Mouse (Mus musculus) thymus, postnatal 10 days (tissue): ENCODE data around the gene Vps16.

Experiments
- DNase-seq, 2 experiments: peaks; one replicate each; pipeline ENCODE4 v3.0.0; 2021; ENCODE audit warnings: low spot score in 2 of 2

Gene Vps16

DNA sequence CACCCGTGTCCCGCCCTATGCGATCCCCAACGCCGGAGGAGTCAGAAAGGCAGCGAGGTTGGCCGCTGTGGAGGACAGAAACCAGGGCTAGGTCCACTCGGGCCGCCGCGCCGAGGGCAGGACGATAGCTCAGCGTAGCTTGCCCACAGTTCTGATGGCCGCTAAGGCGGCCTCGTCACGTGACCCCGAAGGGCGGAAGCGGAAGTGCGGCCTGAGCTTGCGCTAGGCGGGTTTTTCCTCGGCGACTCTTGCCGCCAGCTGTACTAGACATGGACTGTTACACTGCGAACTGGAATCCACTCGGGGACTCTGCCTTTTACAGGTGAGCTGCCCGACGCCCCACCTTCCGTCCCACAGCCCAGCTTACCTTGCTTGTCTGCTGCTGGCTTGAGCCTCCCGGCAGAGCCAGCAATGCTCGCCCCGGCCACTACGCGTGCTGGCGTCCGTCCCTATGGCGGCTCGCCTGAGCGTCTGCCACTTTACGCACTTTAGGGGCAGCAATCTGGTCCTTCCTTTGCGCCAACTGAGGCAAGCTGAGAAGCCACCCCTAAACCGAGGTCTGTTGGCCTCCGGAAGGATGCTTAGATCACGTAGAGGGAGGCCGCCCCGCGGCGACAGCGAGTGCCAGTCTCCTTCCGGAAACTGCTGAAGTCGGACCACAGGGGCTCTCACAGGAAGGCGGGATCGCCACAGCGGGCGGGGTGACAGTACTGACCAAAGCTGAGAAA lies at the start of gene Vps16, which contains the start of gene Pced1a:
Gene Vps16, plus strand, starts transcription at position 214 of the 728 bp plus-strand sequence.
Gene Pced1a, minus strand, starts transcription at position 576 of the 728 bp plus-strand sequence.
- peak; percentile 87 to 91 for DNase-seq

DNA sequence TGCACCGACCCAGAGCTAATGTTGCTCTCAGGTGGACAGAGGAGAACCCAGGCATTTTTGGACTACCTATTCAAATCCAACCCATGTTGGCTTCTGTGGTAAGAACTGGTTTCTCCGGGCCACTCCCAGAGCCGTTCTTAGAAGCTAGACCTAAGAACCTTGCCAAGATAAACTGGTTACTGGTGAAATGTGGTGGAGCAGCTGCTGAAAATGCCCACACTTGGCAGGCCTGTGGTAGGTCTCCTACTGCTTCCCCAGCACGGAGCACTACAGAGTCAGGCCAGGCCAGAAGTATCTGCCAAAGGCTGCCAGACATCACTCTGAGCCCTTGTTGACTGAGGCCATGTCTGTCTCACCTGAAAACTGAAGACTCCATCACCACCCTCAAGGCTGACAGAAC lies 49.2 kb upstream of the Vps16 start:
- DNase-seq, result no peak

- DNase-seq, result no peak
Observed at GRCm38 (mm10) chr2:130383205-130383604, 40.9 kb upstream of the Vps16 start.

GRCm38 (mm10) chr2:130383895-130384294 lies 40.2 kb upstream of the Vps16 start:
- peak; percentile 25 to 38 for DNase-seq

GRCm38 (mm10) chr2:130386212-130386611 lies 37.9 kb upstream of the Vps16 start:
- DNase-seq, result no peak

DNA sequence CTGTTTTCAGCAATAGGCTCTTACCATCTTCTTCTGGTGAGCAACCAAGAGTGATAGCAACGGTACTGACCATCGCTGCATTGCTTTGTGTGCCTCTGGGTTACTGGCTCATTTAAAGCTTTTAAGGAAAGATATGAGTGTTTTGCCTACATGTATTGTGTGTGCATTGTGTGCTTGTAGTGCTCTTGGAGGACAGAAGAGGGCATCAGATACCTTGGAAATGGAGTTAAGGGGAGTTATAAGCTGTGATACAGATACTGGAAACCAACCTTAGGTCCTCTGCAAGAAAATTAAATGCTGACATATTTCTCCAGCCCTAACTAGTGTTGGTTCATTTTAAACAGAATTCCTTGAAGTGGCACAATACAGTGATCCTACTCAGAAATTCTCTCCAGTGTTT lies 35.3 kb upstream of the Vps16 start:
- DNase-seq, result peak in 1 of 2 experiments; percentile 27

- DNase-seq, result peak; percentile 74 to 83
Observed at GRCm38 (mm10) chr2:130390993-130391625, 33.0 kb upstream of the Vps16 start.

GRCm38 (mm10) chr2:130392836-130393235 lies 31.3 kb upstream of the Vps16 start:
- no peak for DNase-seq

GRCm38 (mm10) chr2:130395696-130396095 lies 28.4 kb upstream of the Vps16 start:
- DNase-seq, result no peak

- DNase-seq, result peak in 1 of 2 experiments; percentile 11
Observed at GRCm38 (mm10) chr2:130397186-130397985, 26.8 kb upstream of the Vps16 start, which contains the start of gene Cpxm1. Gene Cpxm1, minus strand, starts transcription at chr2:130397574.

- DNase-seq, result peak in 1 of 2 experiments; percentile 11
Observed at GRCm38 (mm10) chr2:130398091-130398490, 26.0 kb upstream of the Vps16 start.

GRCm38 (mm10) chr2:130400046-130400445 lies 24.1 kb upstream of the Vps16 start:
- DNase-seq, result no peak

GRCm38 (mm10) chr2:130401891-130402290 lies 22.2 kb upstream of the Vps16 start:
- no peak for DNase-seq

DNA sequence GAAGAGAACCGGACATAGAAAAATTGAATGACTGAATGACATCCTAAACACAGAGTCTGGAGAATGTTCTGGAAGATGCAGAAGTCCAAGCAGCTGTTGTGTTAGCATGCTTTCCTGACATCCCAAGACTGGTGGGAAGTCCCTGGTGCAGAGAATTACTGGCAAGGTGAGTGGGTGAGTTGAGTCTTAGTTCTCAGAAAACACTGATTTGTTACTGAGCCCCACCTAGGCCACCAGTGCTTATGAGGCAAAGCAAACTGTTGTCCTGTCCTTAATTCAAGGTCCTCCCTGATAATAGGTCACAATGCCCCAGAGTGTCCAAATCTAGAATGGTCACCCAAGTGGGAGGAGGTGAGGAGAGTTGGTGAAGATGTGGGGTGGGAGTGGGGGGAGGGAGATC lies 19.2 kb upstream of the Vps16 start, which contains the start of the genes Gm28372 and 1700020A23Rik:
Gene Gm28372, plus strand, starts transcription at position 301 of the 400 bp plus-strand sequence.
Gene 1700020A23Rik, plus strand, starts transcription at position 321 of the 400 bp plus-strand sequence.
- DNase-seq, result no peak

DNA sequence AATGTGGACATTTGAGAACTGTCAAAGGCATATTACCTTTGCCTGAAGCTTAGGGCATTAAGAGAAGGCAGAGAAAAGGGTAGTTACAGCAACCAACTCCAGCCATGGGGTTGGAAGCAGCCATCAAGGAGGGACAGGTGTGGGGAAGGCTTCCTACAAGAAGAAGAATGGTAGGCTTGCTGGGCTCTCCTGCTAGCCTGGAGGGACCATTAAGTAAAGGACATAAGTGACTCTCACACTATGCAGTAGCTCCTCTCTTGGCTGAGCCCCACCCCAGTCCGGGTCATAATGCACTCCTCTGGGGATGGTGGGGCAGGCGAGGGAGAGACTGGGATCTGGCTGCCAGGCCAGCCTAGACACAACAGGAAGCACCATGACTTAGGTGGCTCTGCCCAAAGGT lies 18.0 kb upstream of the Vps16 start, which contains the start of gene Tmem239:
Gene Tmem239, plus strand, starts transcription at position 301 of the 400 bp plus-strand sequence.
- DNase-seq, result no peak

- no peak for DNase-seq
Observed at GRCm38 (mm10) chr2:130408194-130408593, 15.9 kb upstream of the Vps16 start.

- DNase-seq, result peak; percentile 45 to 84
Observed at GRCm38 (mm10) chr2:130411558-130412495, 12.3 kb upstream of the Vps16 start.

- DNase-seq, result no peak
Observed at GRCm38 (mm10) chr2:130412775-130413174, 11.4 kb upstream of the Vps16 start.

DNA sequence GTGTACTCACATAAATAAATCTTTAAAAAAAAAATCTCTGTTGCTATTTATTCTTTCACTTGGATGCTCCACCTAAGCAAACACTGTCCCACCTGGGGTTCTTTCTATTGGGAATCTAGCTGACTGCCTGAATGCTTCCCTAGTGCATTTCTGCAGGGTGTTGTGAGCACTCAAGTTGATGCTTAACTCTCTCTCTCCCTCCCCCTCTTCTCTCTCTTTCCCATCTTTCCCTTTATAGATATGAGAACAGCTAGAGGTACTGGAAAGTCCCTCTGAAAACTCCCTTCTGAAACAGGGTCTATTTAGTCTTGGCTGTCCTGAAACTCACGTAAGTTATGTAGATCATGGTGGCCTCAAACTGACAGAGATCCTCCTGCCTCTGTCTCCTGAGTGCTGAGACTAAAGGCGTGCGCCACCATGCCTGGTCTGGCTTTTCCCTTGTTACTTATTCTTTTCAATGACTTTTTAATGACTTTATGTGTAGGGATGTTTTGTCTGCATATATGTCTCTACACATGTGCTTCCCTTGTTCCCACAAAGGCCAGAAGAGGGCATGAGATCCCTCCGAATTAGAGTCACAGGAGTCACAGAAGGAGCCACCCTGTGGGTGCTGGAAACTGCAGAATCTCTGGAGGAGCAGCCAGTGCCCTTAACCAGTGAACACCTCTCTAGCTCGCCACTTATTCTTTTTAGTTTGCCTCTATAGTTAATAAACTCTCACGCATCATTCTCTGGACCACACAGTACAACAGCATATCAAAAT lies 9.9 kb upstream of the Vps16 start:
- no peak for DNase-seq
